Mouse (Mus musculus) midbrain, embryonic 11.5 days (tissue): ENCODE measurements around the gene Ide. TPM values are rescaled to one million over a fixed set of nuclear protein-coding genes. Genes with fewer than 3 reads are reported as not detected.

Source experiments
- ATAC-seq: fragments of 200-750 bp; cut with Nextera tagmentation; 2 replicates; pipeline ENCODE4 v1.8.0; 2017; ENCODE audit warnings: moderate TSS enrichment, moderate library complexity; ENCODE audit not compliant: low FRiP score
- DNase-seq: peaks from one replicate; pipeline ENCODE4 v3.0.0; 2015; ENCODE audit warnings: low spot score; ENCODE audit errors: missing footprints
- H3K27ac ChIP-seq: fragments of 300-500 bp; sonication (generic); 2 replicates; pipeline ENCODE4 v1.5.1; 2014; ENCODE audit warnings: low read depth, low read length
- H3K27me3 ChIP-seq: fragments of 300-500 bp; sonication (generic); 2 replicates; pipeline ENCODE4 v1.6.1; 2014; ENCODE audit warnings: mild to moderate bottlenecking, low read length, moderate library complexity, mixed read lengths; ENCODE audit not compliant: control insufficient read depth, insufficient read depth
- H3K36me3 ChIP-seq: fragments of 300-500 bp; sonication (generic); 2 replicates; pipeline ENCODE4 v1.6.1; 2014; ENCODE audit warnings: mild to moderate bottlenecking, low read length, moderate library complexity, mixed read lengths; ENCODE audit not compliant: control insufficient read depth, insufficient read depth
- H3K4me1 ChIP-seq: fragments of 300-500 bp; sonication (generic); 2 replicates; pipeline ENCODE4 v1.6.1; 2014; ENCODE audit warnings: low read length; ENCODE audit not compliant: control insufficient read depth, insufficient read depth
- H3K4me2 ChIP-seq: fragments of 300-500 bp; sonication (generic); 2 replicates; pipeline ENCODE4 v1.6.1; 2014; ENCODE audit warnings: mild to moderate bottlenecking, moderate library complexity
- H3K4me3 ChIP-seq: fragments of 300-500 bp; sonication (generic); 2 replicates; pipeline ENCODE4 v1.5.1; 2014; ENCODE audit warnings: low read depth, low read length
- H3K9ac ChIP-seq: fragments of 300-500 bp; sonication (generic); 2 replicates; pipeline ENCODE4 v1.6.1; 2014; ENCODE audit warnings: low read length
- H3K9me3 ChIP-seq: fragments of 300-500 bp; sonication (generic); 2 replicates; pipeline ENCODE4 v1.6.1; 2016; ENCODE audit warnings: low read length; ENCODE audit not compliant: control insufficient read depth
- WGBS: fragments of 180-500 bp; shearing (Covaris S2); extraction: QIAGEN DNeasy Blood & Tissue Kit; methylation state at CpG from one replicate; pipeline ENCODE4 v1.1.7; 2014; 5-methylcytosine and 5-hydroxymethylcytosine counted together
- polyA plus RNA-seq: library from polyadenylated mRNA; unstranded; fragments of >200 nt; fragmentation: Nextera tagmentation; extraction: Ambion mirVana; gene quantifications from 2 replicates; pipeline ENCODE4 v1.2.1, GENCODE M21; 2014

The Ide gene
- polyA plus RNA-seq, 1 experiment from 2014 or later: 59.8 TPM

- 58% methylated on average over 4 of the region's 4 CpGs for WGBS
- no peak for DNase-seq
- Histone ChIP-seq H3K4me3 (no peak overlapping the region), H3K36me3 (no peaks in the 10 kb centered on the region), H3K4me2 (no peak overlapping the region), H3K27ac (no peak overlapping the region), H3K9me3 (no peaks in the 10 kb centered on the region), H3K9ac (no peak overlapping the region), H3K27me3 (no peaks in the 10 kb centered on the region), H3K4me1 (no peaks in the 10 kb centered on the region; the same call in 1 of the 2 replicates)
- ATAC-seq: no peak
Observed at GRCm38 (mm10) chr19:37304006-37304405, 33.6 kb downstream of the Ide start.

- H3K4me2 ChIP-seq: no peak overlapping the region
- H3K27me3 ChIP-seq: no peaks in the 10 kb centered on the region
- no peaks in the 10 kb centered on the region; the same call in 1 of the 2 replicates for H3K4me1 ChIP-seq
- no peak overlapping the region for H3K9ac ChIP-seq
- no peaks in the 10 kb centered on the region for H3K9me3 ChIP-seq
- ATAC-seq: no peak
- H3K4me3 ChIP-seq: no peak overlapping the region
- no peak overlapping the region for H3K27ac ChIP-seq
- no peaks in the 10 kb centered on the region for H3K36me3 ChIP-seq
- WGBS: 92% methylated on average over 3 of the region's 3 CpGs
- DNase-seq: peak; percentile 86
Observed at GRCm38 (mm10) chr19:37301733-37302132, 35.9 kb downstream of the Ide start.

- ATAC-seq (no peak), DNase-seq (no peak)
- Histone ChIP-seq H3K4me3 (no peak overlapping the region), H3K36me3 (peaks cover 3% of the 10 kb centered on the region; the same call in 1 of the 2 replicates), H3K27me3 (no peaks in the 10 kb centered on the region), H3K9ac (no peak overlapping the region), H3K27ac (no peak overlapping the region), H3K4me1 (no peaks in the 10 kb centered on the region), H3K9me3 (no peaks in the 10 kb centered on the region), H3K4me2 (no peak overlapping the region)
- 83% methylated on average over 4 of the region's 4 CpGs for WGBS
Observed at GRCm38 (mm10) chr19:37291676-37292075, 46.0 kb downstream of the Ide start.

- Histone ChIP-seq H3K4me1 (no peaks in the 10 kb centered on the region), H3K9me3 (no peaks in the 10 kb centered on the region), H3K27ac (no peak overlapping the region), H3K9ac (no peak overlapping the region), H3K4me3 (no peak overlapping the region), H3K27me3 (no peaks in the 10 kb centered on the region), H3K4me2 (no peak overlapping the region), H3K36me3 (peaks cover 4% of the 10 kb centered on the region; the same call in 1 of the 2 replicates)
- no peak for ATAC-seq
- 91% methylated on average over 8 of the region's 8 CpGs for WGBS
- no peak for DNase-seq
Observed at GRCm38 (mm10) chr19:37290906-37291305, 46.7 kb downstream of the Ide start.

GRCm38 (mm10) chr19:37284775-37285174, 52.9 kb downstream of the Ide start:
- no peak for ATAC-seq
- Histone ChIP-seq H3K27me3 (no peaks in the 10 kb centered on the region), H3K4me1 (no peaks in the 10 kb centered on the region), H3K9me3 (no peaks in the 10 kb centered on the region), H3K27ac (no peak overlapping the region), H3K36me3 (peaks cover 6% of the 10 kb centered on the region; the same call in 1 of the 2 replicates), H3K9ac (no peak overlapping the region), H3K4me3 (no peak overlapping the region), H3K4me2 (no peak overlapping the region)
- no peak for DNase-seq
- 95% methylated on average over 9 of the region's 9 CpGs for WGBS

- Histone ChIP-seq H3K36me3 (peaks cover 6% of the 10 kb centered on the region; the same call in 1 of the 2 replicates), H3K4me2 (no peak overlapping the region), H3K27ac (no peak overlapping the region), H3K9ac (no peak overlapping the region), H3K4me3 (no peak overlapping the region), H3K9me3 (no peaks in the 10 kb centered on the region), H3K4me1 (no peaks in the 10 kb centered on the region), H3K27me3 (no peaks in the 10 kb centered on the region)
- WGBS: 93% methylated on average over 6 of the region's 6 CpGs
- DNase-seq (no peak), ATAC-seq (no peak)
Observed at GRCm38 (mm10) chr19:37283166-37283565, 54.5 kb downstream of the Ide start.

GRCm38 (mm10) chr19:37281710-37282109, 55.9 kb downstream of the Ide start:
- DNase-seq: no peak
- Histone ChIP-seq H3K36me3 (peaks cover 4% of the 10 kb centered on the region; the same call in 1 of the 2 replicates), H3K9ac (no peak overlapping the region), H3K4me1 (no peaks in the 10 kb centered on the region), H3K27ac (no peak overlapping the region), H3K4me3 (no peak overlapping the region), H3K9me3 (no peaks in the 10 kb centered on the region), H3K27me3 (no peaks in the 10 kb centered on the region), H3K4me2 (no peak overlapping the region)
- no peak for ATAC-seq
- WGBS: 93% methylated on average over 1 of the region's 1 CpGs

GRCm38 (mm10) chr19:37279194-37279593, 58.5 kb downstream of the Ide start:
- whole genome bisulfite sequencing: 84% methylated on average over 1 of the region's 1 CpGs
- H3K4me2 ChIP-seq: no peak overlapping the region
- H3K9me3 ChIP-seq: no peaks in the 10 kb centered on the region
- no peak overlapping the region for H3K4me3 ChIP-seq
- no peak overlapping the region for H3K9ac ChIP-seq
- peaks cover 5% of the 10 kb centered on the region; the same call in 1 of the 2 replicates for H3K36me3 ChIP-seq
- no peak overlapping the region for H3K27ac ChIP-seq
- ATAC-seq (no peak), DNase-seq (no peak)
- no peaks in the 10 kb centered on the region for H3K4me1 ChIP-seq
- H3K27me3 ChIP-seq: no peaks in the 10 kb centered on the region

GRCm38 (mm10) chr19:37275555-37275954, 62.1 kb downstream of the Ide start:
- no peak overlapping the region for H3K4me2 ChIP-seq
- no peak overlapping the region for H3K9ac ChIP-seq
- 96% methylated on average over 9 of the region's 9 CpGs for WGBS
- H3K27ac ChIP-seq: no peak overlapping the region
- ATAC-seq (no peak), DNase-seq (no peak)
- H3K27me3 ChIP-seq: no peaks in the 10 kb centered on the region
- no peaks in the 10 kb centered on the region for H3K4me1 ChIP-seq
- no peak overlapping the region for H3K4me3 ChIP-seq
- no peaks in the 10 kb centered on the region for H3K9me3 ChIP-seq
- H3K36me3 ChIP-seq: peaks cover 2% of the 10 kb centered on the region; the same call in 1 of the 2 replicates
